Mouse (Mus musculus): ENCODE measurements around the gene Ggcx.

Gene Ggcx

DNA sequence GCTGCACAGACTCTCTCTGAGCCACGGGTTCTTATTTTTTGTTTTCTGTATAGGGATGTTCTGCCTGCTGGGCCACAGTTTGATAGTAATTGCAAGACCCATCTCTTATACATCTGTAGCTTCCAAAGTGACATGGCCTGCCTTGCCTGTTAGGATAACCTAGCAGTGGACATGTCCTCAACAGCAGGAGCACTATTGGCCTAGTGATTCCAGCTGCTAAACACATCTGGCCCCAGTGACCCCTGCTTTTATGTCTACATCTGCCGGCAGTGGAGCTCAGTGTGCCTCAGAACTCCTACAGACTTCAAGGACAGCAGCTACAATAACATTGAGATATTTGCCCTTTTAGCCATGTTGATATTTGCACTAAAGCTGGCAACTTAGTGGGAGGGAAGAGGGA, 14.1 kb upstream of the Ggcx start:
- Histone ChIP-seq H3K36me3 (ENCODE audit: control insufficient read depth, insufficient read depth, low read length, poor library complexity, severe bottlenecking) (no peaks in the 10 kb centered on the region), H3K27me3 (ENCODE audit: control insufficient read depth, insufficient read depth, low read length, poor library complexity, severe bottlenecking) (no peaks in the 10 kb centered on the region)
- DNase-seq (ENCODE audit: low read depth, low spot score), result no peak

DNA sequence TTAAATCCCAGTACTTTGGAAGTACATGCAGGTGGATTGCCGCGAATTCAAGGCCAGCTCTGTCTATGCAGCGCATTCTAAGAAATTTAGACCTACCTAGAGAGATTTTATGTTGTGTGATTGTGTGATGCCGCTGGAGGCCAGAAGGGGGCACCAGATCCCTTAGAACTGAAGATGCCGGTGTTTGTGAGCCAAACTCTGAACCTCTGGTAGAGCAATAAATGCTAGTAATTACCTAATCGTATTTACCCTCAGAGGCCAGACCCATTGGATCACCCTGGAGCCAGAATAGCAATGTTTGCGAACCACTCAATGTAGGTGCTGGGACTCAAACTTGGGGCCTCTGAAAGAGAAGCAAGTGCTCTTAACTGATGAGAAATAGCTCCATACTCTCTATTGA, 12.2 kb upstream of the Ggcx start:
- no peaks in the 10 kb centered on the region for H3K36me3 ChIP-seq (ENCODE audit: control insufficient read depth, insufficient read depth, low read length, poor library complexity, severe bottlenecking)
- peak; percentile 86 for DNase-seq (ENCODE audit: low read depth, low spot score)
- no peaks in the 10 kb centered on the region for H3K27me3 ChIP-seq (ENCODE audit: control insufficient read depth, insufficient read depth, low read length, poor library complexity, severe bottlenecking)

DNA sequence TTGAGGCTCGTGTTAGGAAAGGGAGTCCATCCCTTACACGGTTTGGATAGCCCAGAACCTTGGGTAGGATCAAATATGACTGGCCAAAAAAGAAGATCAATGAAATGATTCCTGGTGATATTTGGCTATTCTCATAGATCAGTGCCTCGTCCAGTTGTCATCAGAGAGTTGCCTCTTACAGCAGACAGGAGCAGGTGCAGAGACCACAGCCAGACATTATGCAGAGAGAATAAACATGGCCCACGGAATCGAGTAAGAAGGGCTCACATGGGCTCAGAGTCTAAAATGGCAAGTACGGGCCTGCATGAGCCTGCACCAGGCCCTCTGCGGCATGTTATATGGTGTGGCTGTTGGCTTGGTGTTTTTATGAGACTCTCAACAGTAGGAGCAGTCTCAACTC, 8.8 kb upstream of the Ggcx start:
- Histone ChIP-seq H3K27me3 (ENCODE audit: control insufficient read depth, insufficient read depth, low read length, poor library complexity, severe bottlenecking) (no peaks in the 10 kb centered on the region), H3K36me3 (ENCODE audit: control insufficient read depth, insufficient read depth, low read length, poor library complexity, severe bottlenecking) (no peaks in the 10 kb centered on the region)
- no peak for DNase-seq (ENCODE audit: low read depth, low spot score)

DNA sequence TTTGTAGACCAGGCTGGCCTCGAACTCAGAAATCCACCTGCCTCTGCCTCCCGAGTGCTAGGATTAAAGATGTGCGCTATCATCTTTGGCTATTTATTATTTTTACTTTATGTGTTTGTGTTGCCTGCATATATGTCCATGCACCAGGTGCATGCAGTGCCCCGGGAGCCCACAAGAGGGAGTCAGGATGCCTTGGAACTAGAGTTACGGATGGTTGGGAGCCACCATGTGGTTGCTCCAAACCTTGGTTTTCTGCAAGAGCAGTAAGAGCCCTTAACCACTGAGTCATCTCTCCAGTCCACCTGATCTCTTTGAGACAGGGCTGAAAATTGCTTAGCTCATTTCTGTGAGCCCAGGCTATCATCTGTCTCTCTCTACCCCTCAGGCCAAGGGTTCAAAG, 7.0 kb upstream of the Ggcx start:
- DNase-seq (ENCODE audit: low read depth, low spot score), result peak; percentile 93
- no peaks in the 10 kb centered on the region for H3K36me3 ChIP-seq (ENCODE audit: control insufficient read depth, insufficient read depth, low read length, poor library complexity, severe bottlenecking)
- H3K27me3 ChIP-seq (ENCODE audit: control insufficient read depth, insufficient read depth, low read length, poor library complexity, severe bottlenecking), result no peaks in the 10 kb centered on the region

DNA sequence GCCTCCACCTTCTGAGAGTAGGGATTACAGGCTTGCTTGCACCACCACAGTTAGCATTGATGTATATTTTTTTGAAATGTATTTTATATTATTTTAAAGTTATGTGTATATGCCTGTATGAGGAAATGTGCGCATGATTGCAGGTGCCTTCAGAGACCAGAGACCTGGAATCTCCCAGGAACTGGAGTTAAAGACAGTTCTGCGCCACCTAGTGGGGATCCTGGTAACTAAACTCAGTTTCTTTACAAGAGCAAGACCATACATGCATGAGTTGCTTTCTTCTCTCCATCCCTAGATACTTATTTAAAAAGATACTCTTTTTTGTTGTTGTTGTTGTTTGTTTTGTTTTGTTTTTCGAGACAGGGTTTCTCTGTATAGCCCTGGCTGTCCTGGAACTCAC, 4.5 kb upstream of the Ggcx start:
- no peaks in the 10 kb centered on the region for H3K27me3 ChIP-seq (ENCODE audit: control insufficient read depth, insufficient read depth, low read length, poor library complexity, severe bottlenecking)
- peak; percentile 80 for DNase-seq (ENCODE audit: low read depth, low spot score)
- no peaks in the 10 kb centered on the region for H3K36me3 ChIP-seq (ENCODE audit: control insufficient read depth, insufficient read depth, low read length, poor library complexity, severe bottlenecking)

DNA sequence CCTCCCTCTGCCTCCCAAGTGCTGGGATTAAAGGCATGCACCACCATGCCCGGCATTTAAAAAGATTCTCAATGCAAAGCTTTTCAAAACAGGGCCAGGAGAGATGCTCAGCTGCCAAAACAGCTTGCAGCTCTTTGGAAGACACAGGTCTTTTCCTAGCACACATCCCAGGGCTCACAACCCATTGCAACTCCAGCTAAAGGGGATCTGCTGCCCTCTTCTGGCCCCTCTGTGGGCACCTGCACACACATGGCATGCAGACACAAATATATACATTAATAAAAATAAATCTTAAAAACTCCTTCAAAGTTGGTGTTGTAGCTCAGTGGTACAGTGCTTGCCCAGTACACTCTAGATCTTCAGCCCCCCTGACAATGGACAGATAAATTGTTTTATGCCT, 4.1 kb upstream of the Ggcx start:
- no peaks in the 10 kb centered on the region for H3K27me3 ChIP-seq (ENCODE audit: control insufficient read depth, insufficient read depth, low read length, poor library complexity, severe bottlenecking)
- H3K36me3 ChIP-seq (ENCODE audit: control insufficient read depth, insufficient read depth, low read length, poor library complexity, severe bottlenecking), result no peaks in the 10 kb centered on the region
- no peak for DNase-seq (ENCODE audit: low read depth, low spot score)

DNA sequence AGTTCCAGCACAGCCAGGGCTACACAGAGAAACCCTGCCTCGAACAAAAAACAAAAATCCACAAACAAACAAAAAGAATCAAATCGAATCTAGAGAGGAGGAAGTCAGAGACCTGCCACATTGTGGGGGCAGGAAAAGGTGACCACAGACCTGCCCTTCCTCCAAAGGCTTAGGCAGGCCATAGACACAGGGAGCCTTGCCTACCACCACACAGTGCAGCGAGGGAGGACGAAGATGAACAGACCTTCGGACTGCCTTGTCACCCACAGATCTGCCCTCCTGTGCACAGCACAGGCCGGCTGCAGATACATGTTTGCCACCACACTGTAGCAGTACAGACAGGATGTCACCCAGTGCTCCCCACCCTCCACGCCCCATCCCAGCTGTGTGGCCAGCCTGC, 3.6 kb upstream of the Ggcx start:
- no peaks in the 10 kb centered on the region for H3K27me3 ChIP-seq (ENCODE audit: control insufficient read depth, insufficient read depth, low read length, poor library complexity, severe bottlenecking)
- H3K36me3 ChIP-seq (ENCODE audit: control insufficient read depth, insufficient read depth, low read length, poor library complexity, severe bottlenecking), result no peaks in the 10 kb centered on the region

DNA sequence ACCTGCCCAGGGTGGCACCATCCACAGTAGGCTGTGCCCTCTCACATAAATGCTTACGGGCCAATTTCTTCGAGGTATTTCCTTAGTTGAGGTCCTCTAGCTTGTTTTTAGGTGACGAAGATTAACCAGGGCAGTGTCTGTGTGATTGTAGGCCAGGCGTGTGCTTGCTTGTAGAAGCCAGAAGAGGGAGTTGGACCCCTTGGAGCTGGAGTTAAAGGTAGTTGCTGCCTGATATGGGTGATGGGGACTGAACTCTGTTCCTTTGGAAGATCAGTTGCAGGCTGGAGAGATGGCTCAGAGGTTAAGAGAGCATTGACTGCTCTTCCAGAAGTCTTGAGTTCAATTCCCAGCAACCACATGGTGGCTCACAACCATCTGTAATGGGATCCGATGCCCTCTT, 1.1 kb downstream of the Ggcx start:
- DNase-seq (ENCODE audit: low read depth, low spot score), result no peak
- Histone ChIP-seq H3K27me3 (ENCODE audit: control insufficient read depth, insufficient read depth, low read length, poor library complexity, severe bottlenecking) (no peaks in the 10 kb centered on the region), H3K36me3 (ENCODE audit: control insufficient read depth, insufficient read depth, low read length, poor library complexity, severe bottlenecking) (no peaks in the 10 kb centered on the region)

More for the DNA sequence above, 3.6 kb upstream of the Ggcx start:
- peak; percentile 44 for DNase-seq (ENCODE audit: low read depth, low spot score)

DNA sequence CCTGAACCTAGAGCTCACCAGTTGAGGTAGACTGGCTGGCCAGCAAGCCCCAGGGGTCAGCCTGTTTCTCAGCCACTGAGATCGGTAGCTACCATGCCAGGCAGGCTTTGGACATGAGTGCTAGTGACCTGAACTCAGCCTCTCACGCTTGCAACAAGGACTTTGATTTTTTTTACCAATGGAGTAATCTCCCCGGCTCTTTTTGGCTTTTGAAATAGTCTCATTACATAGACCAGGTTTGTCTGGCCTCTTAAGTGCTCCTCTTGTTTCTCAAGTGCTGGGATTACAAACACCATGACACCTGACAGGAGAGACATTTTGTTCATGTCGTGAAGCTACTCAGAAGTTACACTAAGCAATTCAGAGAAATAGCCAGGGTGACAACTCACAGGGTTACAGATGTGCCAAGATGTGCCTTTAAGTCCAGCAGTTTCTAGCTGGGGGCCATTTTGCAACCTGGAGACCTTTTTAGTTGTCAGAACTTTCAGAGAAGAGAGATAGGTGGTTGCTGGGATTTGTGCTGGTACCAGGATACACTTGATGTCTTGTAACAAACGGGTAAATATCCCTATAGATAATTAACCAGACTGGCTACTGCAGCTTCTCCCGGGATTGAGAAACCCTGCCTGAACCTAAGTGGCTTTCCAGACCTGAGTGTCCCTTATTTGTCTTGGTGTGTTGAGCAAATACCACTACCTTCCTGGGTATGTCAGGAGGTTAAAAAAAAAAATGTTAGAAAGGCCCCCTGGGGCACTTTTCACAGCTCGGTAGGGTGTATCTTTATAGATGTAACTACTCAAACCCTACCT, 2.1 kb downstream of the Ggcx start:
- no peak for DNase-seq (ENCODE audit: low read depth, low spot score)

DNA sequence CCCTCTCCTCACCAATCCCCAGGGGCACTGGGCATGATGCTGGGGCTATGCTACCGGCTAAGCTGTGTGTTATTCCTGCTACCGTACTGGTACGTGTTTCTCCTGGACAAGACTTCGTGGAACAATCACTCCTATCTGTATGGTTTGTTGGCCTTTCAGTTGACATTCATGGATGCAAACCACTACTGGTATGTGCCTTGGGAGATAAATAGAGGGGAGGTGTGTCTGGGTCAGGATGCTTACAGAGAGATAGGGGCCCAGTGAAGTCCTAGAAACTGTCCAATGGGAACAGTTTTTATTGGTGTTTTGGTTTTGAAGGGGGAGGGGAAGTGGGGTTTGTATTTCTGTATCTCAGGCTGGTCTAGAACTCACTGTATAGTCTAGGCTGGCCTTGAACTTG, 4.2 kb downstream of the Ggcx start:
- H3K27me3 ChIP-seq (ENCODE audit: control insufficient read depth, insufficient read depth, low read length, poor library complexity, severe bottlenecking), result no peaks in the 10 kb centered on the region
- no peak for DNase-seq (ENCODE audit: low read depth, low spot score)
- no peaks in the 10 kb centered on the region for H3K36me3 ChIP-seq (ENCODE audit: control insufficient read depth, insufficient read depth, low read length, poor library complexity, severe bottlenecking)

More for the DNA sequence above, 2.1 kb downstream of the Ggcx start:
- H3K27me3 ChIP-seq (ENCODE audit: control insufficient read depth, insufficient read depth, low read length, poor library complexity, severe bottlenecking), result no peaks in the 10 kb centered on the region
- H3K36me3 ChIP-seq (ENCODE audit: control insufficient read depth, insufficient read depth, low read length, poor library complexity, severe bottlenecking), result no peaks in the 10 kb centered on the region

DNA sequence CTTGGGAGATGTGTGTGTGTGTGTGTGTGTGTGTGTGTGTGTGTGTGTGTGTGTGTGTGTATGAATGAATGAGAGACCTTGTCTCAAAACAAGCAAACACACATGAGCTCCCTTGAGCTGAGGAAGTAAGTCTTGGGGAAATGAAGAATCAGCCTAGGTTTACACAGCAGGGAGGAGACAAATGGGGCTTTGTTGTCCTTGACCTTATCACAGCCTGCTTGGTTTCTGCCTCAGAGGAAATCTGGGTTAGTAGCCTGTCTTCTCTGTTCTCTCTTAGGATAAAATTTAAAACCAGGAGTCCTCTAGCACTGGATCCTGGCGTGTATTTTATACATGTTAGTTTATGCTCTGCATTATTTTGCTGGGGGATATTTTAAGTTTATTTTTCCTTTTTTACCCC, 5.7 kb downstream of the Ggcx start:
- no peak for DNase-seq (ENCODE audit: low read depth, low spot score)
- no peaks in the 10 kb centered on the region for H3K27me3 ChIP-seq (ENCODE audit: control insufficient read depth, insufficient read depth, low read length, poor library complexity, severe bottlenecking)
- H3K36me3 ChIP-seq (ENCODE audit: control insufficient read depth, insufficient read depth, low read length, poor library complexity, severe bottlenecking), result peaks cover 2% of the 10 kb centered on the region; the same call in 1 of the 2 replicates

DNA sequence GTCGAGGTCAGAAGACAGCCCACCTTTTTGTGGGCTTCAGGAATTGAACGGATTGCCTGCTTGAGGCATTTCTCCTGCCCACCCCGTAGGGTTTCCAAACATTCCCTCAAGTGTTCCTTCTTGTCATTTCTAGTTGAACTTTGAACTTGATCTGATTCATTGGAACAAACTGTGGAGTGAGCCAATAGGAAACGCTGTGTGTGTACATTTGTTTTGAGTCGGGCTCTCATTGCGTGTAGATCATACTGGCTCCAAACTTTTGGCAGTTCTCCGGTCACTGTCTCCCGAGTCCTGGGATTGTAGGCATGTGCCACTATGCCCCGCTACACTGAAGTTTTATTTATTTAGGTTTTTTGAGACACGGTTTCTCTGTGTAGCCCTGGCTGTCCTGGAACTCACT, 6.8 kb downstream of the Ggcx start:
- H3K27me3 ChIP-seq (ENCODE audit: control insufficient read depth, insufficient read depth, low read length, poor library complexity, severe bottlenecking), result no peaks in the 10 kb centered on the region
- no peak for DNase-seq (ENCODE audit: low read depth, low spot score)
- peaks cover 2% of the 10 kb centered on the region; the same call in 1 of the 2 replicates for H3K36me3 ChIP-seq (ENCODE audit: control insufficient read depth, insufficient read depth, low read length, poor library complexity, severe bottlenecking)

DNA sequence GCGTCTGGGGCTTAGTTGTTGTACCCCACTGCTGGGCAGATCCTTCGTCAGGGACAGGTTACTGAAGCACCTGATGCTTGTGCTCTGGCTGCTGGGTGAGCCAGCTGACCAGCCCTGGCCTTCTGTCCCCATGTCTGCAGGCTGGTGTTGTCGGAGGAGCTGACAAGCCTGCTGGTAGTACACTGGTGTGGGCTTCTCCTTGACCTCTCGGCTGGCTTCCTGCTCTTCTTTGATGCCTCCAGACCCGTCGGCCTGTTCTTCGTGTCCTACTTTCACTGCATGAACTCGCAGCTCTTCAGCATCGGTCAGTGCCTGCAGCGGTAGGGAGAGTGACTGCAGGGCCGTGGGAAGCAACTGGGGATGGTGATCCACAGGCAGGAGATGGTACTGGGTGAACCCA, 11.5 kb downstream of the Ggcx start:
- no peak for DNase-seq (ENCODE audit: low read depth, low spot score)
- Histone ChIP-seq H3K27me3 (ENCODE audit: control insufficient read depth, insufficient read depth, low read length, poor library complexity, severe bottlenecking) (no peaks in the 10 kb centered on the region), H3K36me3 (ENCODE audit: control insufficient read depth, insufficient read depth, low read length, poor library complexity, severe bottlenecking) (peaks cover 2% of the 10 kb centered on the region; the same call in 1 of the 2 replicates)

DNA sequence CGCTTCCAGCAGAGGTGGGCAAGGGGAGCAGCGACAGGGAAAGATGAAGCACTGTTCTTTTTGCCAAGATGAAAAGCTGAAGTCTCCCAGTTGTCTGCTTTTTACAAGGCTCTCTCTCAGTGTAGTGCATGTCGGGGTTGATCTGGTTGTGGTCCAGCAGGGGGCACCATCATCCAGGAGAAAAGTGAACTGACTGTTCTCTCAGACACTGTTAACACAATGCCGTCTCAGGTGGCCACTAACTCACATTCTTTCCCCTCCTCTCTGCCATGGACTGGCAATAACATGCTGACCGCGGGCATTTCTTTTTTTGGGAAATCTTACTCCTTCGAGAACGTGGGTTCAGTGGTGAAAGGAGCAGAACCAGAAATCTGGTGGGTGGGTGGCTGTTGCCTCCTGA, 13.9 kb downstream of the Ggcx start:
- peaks cover 5% of the 10 kb centered on the region for H3K36me3 ChIP-seq (ENCODE audit: control insufficient read depth, insufficient read depth, low read length, poor library complexity, severe bottlenecking)
- no peaks in the 10 kb centered on the region for H3K27me3 ChIP-seq (ENCODE audit: control insufficient read depth, insufficient read depth, low read length, poor library complexity, severe bottlenecking)
- peak; percentile 88 for DNase-seq (ENCODE audit: low read depth, low spot score)

DNA sequence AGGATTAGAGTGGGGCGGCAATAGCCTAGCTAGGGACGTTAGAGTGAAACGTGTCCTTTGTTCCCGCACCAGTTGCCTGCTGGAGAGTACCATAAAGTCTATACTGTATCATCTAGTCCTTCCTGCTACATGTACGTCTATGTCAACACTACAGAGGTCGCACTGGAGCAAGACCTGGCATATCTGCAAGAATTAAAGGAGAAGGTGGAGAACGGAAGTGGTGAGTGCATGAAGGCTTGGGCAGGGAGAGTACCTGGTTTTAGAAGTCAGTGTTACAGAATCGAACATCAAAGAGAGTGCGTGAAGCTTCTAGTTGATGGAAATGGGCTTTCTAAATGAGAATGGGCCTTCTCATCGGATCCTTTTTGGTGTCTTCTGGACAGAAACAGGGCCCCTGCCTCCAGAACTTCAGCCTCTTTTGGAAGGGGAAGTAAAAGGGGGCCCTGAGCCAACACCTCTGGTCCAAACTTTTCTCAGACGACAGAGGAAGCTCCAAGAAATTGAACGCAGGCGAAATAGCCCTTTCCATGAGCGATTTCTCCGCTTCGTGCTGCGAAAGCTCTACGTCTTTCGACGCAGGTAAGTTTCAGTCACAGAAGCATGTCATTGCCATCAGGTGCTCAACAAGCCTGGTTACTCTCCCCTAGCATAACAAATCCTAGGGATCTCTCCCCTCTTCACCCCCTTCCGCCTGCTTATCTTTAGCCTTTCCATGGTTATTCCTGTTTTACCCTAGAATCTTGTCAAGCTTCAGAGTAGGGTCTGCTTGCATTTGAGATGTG, 15.1 kb downstream of the Ggcx start:
- DNase-seq (ENCODE audit: low read depth, low spot score), result no peak
- Histone ChIP-seq H3K36me3 (ENCODE audit: control insufficient read depth, insufficient read depth, low read length, poor library complexity, severe bottlenecking) (peaks cover 4% of the 10 kb centered on the region), H3K27me3 (ENCODE audit: control insufficient read depth, insufficient read depth, low read length, poor library complexity, severe bottlenecking) (no peaks in the 10 kb centered on the region)

Measured in splenic B cell, adult 2 months (primary cell).